Mouse (Mus musculus) MEL (cell line): ENCODE data around the gene Hsf5. TPM values are rescaled to one million over a fixed set of nuclear protein-coding genes. Genes with fewer than 3 reads are reported as not detected.

ENCODE experiments used
- DNase-seq: peaks from one replicate; pipeline ENCODE4 v3.0.0; 2011; ENCODE audit warnings: low read depth, low spot score
- H3K27ac ChIP-seq: 2 replicates; pipeline ENCODE4 v1.5.1; 2012; ENCODE audit warnings: low read depth, mild to moderate bottlenecking, control low read depth, low read length, moderate library complexity; ENCODE audit not compliant: control insufficient read depth
- H3K27me3 ChIP-seq, 2 experiments: fragments of 150-350 bp in 1 of 2; sonication (generic) in 1 of 2; 2 replicates each; pipeline ENCODE4 v1.6.1; 2012; ENCODE audit warnings: low read length in 2 of 2, mild to moderate bottlenecking in 2 of 2, improper control_type of control experiment in 1 of 2, moderate library complexity in 1 of 2; ENCODE audit not compliant: insufficient read depth in 2 of 2, control insufficient read depth in 1 of 2
- H3K36me3 ChIP-seq, 2 experiments: 2 replicates each; pipeline ENCODE4 v1.6.1; 2012 to 2014; ENCODE audit warnings: low read length in 2 of 2, improper control_type of control experiment in 1 of 2, inconsistent platforms in 1 of 2, mild to moderate bottlenecking in 1 of 2; ENCODE audit not compliant: insufficient read depth in 2 of 2, control insufficient read depth in 1 of 2
- H3K4me1 ChIP-seq, 2 experiments: fragments of 150-350 bp in 1 of 2; sonication (generic) in 1 of 2; 2 replicates each; pipeline ENCODE4 v1.6.1; 2012; ENCODE audit warnings: low read length in 2 of 2, improper control_type of control experiment in 1 of 2, mild to moderate bottlenecking in 1 of 2; ENCODE audit not compliant: insufficient read depth in 2 of 2, control insufficient read depth in 1 of 2
- H3K4me3 ChIP-seq, 2 experiments: fragments of 150-350 bp in 1 of 2; sonication (generic) in 1 of 2; 2 replicates each; pipeline ENCODE4 v1.5.1; 2012; ENCODE audit warnings: low read depth in 2 of 2, low read length in 2 of 2, mild to moderate bottlenecking in 2 of 2, moderate library complexity in 2 of 2, control low read depth in 1 of 2, improper control_type of control experiment in 1 of 2; ENCODE audit not compliant: control insufficient read depth in 1 of 2, insufficient read depth in 1 of 2
- H3K79me2 ChIP-seq: 2 replicates; pipeline ENCODE4 v1.6.1; 2012; ENCODE audit warnings: mild to moderate bottlenecking, low read length, moderate library complexity; ENCODE audit not compliant: control insufficient read depth, poor library complexity, insufficient read depth
- H3K9ac ChIP-seq: 2 replicates; pipeline ENCODE4 v1.6.1; 2012; ENCODE audit warnings: low read depth, mild to moderate bottlenecking, control low read depth, low read length, moderate library complexity; ENCODE audit not compliant: control insufficient read depth, poor library complexity, severe bottlenecking
- H3K9me3 ChIP-seq: fragments of 150-350 bp; sonication (generic); replicated peaks from 2 replicates; pipeline ENCODE4 v1.6.1; 2012; ENCODE audit warnings: mild to moderate bottlenecking, low read length, improper control_type of control experiment, moderate library complexity; ENCODE audit not compliant: insufficient read depth
- BHLHE40 ChIP-seq: IDR thresholded peaks from 2 replicates; pipeline ENCODE4 v1.6.1; 2012; ENCODE audit warnings: low read depth, mild to moderate bottlenecking, inconsistent platforms, low read length, improper control_type of control experiment, borderline replicate concordance
- CHD1 ChIP-seq: IDR thresholded peaks from 2 replicates; pipeline ENCODE4 v1.6.1; 2012; ENCODE audit warnings: low read depth, mild to moderate bottlenecking, inconsistent platforms, low read length, improper control_type of control experiment
- CHD2 ChIP-seq: IDR thresholded peaks from 2 replicates; pipeline ENCODE4 v1.6.1; 2011; ENCODE audit warnings: low read length, improper control_type of control experiment
- EP300 ChIP-seq, 2 experiments: IDR thresholded peaks; 2 replicates each; pipeline ENCODE4 v1.6.1; 2011; ENCODE audit warnings: improper control_type of control experiment in 2 of 2, low read length in 2 of 2, low read depth in 1 of 2, mild to moderate bottlenecking in 1 of 2
- ETS1 ChIP-seq: IDR thresholded peaks from 2 replicates; pipeline ENCODE4 v1.6.1; 2012; ENCODE audit warnings: low read depth, mild to moderate bottlenecking, inconsistent platforms, low read length, improper control_type of control experiment, moderate library complexity
- GABPA ChIP-seq: IDR thresholded peaks from 2 replicates; pipeline ENCODE4 v1.6.1; 2012; ENCODE audit warnings: low read depth, mild to moderate bottlenecking, inconsistent platforms, low read length, improper control_type of control experiment, moderate library complexity
- HCFC1 ChIP-seq: IDR thresholded peaks from 2 replicates; pipeline ENCODE4 v1.6.1; 2012; ENCODE audit warnings: low read depth, mild to moderate bottlenecking, inconsistent platforms, low read length, improper control_type of control experiment, moderate library complexity
- JUND ChIP-seq: IDR thresholded peaks from 2 replicates; pipeline ENCODE4 v1.6.1; 2011; ENCODE audit warnings: low read depth, mild to moderate bottlenecking, improper control_type of control experiment, low read length
- MAZ ChIP-seq: IDR thresholded peaks from 2 replicates; pipeline ENCODE4 v1.6.1; 2012; ENCODE audit warnings: low read depth, mild to moderate bottlenecking, inconsistent platforms, low read length, improper control_type of control experiment
- MXI1 ChIP-seq: IDR thresholded peaks from 2 replicates; pipeline ENCODE4 v1.6.1; 2011; ENCODE audit warnings: mild to moderate bottlenecking, low read depth, low read length, improper control_type of control experiment
- MYB ChIP-seq: IDR thresholded peaks from 2 replicates; pipeline ENCODE4 v1.6.1; 2011; ENCODE audit warnings: mild to moderate bottlenecking, low read depth, low read length, improper control_type of control experiment
- POLR2A ChIP-seq, 2 experiments: IDR thresholded peaks; 2 replicates each; pipeline ENCODE4 v1.6.1; 2011 to 2012; ENCODE audit warnings: low read length in 2 of 2, mild to moderate bottlenecking in 2 of 2, control low read depth in 1 of 2, improper control_type of control experiment in 1 of 2, low read depth in 1 of 2, moderate library complexity in 1 of 2; ENCODE audit not compliant: control insufficient read depth in 1 of 2, insufficient read depth in 1 of 2, poor library complexity in 1 of 2
- POLR2AphosphoS5 ChIP-seq: IDR thresholded peaks from 2 replicates; pipeline ENCODE4 v1.6.1; 2012; ENCODE audit warnings: low read depth, borderline replicate concordance, mild to moderate bottlenecking, inconsistent platforms, low read length, moderate library complexity, mixed read lengths
- RAD21 ChIP-seq: IDR thresholded peaks from 2 replicates; pipeline ENCODE4 v1.6.1; 2011; ENCODE audit warnings: mild to moderate bottlenecking, low read depth, low read length, improper control_type of control experiment
- SIN3A ChIP-seq: IDR thresholded peaks from 2 replicates; pipeline ENCODE4 v1.6.1; 2012; ENCODE audit warnings: low read length, improper control_type of control experiment, inconsistent platforms
- TAL1 ChIP-seq: IDR thresholded peaks from 2 replicates; pipeline ENCODE4 v1.6.1; 2012; ENCODE audit warnings: mild to moderate bottlenecking, inconsistent platforms, low read length, moderate library complexity, mixed read lengths
- TCF12 ChIP-seq: IDR thresholded peaks from 2 replicates; pipeline ENCODE4 v1.6.1; 2014; ENCODE audit warnings: low read depth, mild to moderate bottlenecking, inconsistent platforms, low read length, improper control_type of control experiment, moderate library complexity
- ZKSCAN1 ChIP-seq: IDR thresholded peaks from 2 replicates; pipeline ENCODE4 v1.6.1; 2012; ENCODE audit warnings: low read depth, mild to moderate bottlenecking, inconsistent platforms, low read length, improper control_type of control experiment, moderate library complexity
- polyA plus RNA-seq, 2 experiments: library from polyadenylated mRNA; stranded (reverse) in 1 of 2; unstranded in 1 of 2; fragments of >175 nt in 1 of 2; fragments of >200 nt in 1 of 2; gene quantifications; 2 replicates each; pipeline versions ENCODE4 v1.2.1 to v1.2.4; 2012; ENCODE audit warnings: low replicate concordance in 2 of 2, low read depth in 1 of 2; ENCODE audit not compliant: insufficient read length in 2 of 2, insufficient read depth in 1 of 2, missing spikeins in 1 of 2
- total RNA-seq: library from RNA; depleted of rRNA; stranded (reverse); fragments of 300-350 nt; gene quantifications from 2 replicates; pipeline ENCODE4 v1.2.3, GENCODE M21; 2012

Hsf5 gene
- total and polyA plus RNA-seq, 3 experiments: 0.03 TPM; not detected in 2

DNA sequence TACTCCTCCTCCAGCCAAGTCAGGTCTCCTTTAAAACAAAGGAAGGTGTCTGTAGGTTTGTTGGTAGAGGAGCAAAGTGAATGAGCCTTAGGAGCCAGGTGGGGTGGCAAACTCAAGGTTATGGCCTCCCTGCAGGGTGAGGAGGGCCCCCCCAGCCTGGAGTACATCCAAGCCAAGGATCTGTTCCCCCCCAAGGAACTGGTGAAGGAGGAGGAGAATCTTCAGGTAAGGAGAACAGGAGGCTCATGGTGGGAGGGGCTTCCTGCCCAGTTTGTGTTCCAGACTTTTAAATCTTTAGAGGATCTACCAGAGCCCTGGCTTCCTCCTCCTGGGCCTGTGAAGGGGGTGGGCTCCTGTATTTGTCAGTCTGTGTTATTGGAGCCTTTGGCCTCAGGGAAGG lies 19.9 kb upstream of the Hsf5 start:
- Histone ChIP-seq H3K9ac (no peak overlapping the region), H3K36me3 (peaks cover 4 to 7% of the 10 kb centered on the region in 2 experiments), H3K27me3 (no peaks in the 10 kb centered on the region)
- TF ChIP-seq MYB (no peak), EP300 (IDR thresholded peaks at IDR 0.05; ENCODE audit: low read depth in 1 of 2, low read length in 2 of 2) (no peak), RAD21 (no peak), POLR2AphosphoS5 (no peak), TCF12 (no peak), TAL1 (no peak), ZKSCAN1 (no peak), SIN3A (no peak)
- TF ChIP-seq, all 39 proteins: peak for 0
- H3K79me2 ChIP-seq: peaks cover 15% of the 10 kb centered on the region
- no peak overlapping the region for H3K4me3 ChIP-seq
- no peaks in the 10 kb centered on the region for H3K9me3 ChIP-seq
- DNase-seq: no peak
- H3K27ac ChIP-seq: no peak overlapping the region
- H3K4me1 ChIP-seq: peaks cover 0 to 11% of the 10 kb centered on the region in 2 experiments; a peak in 3 of 4 replicates

DNA sequence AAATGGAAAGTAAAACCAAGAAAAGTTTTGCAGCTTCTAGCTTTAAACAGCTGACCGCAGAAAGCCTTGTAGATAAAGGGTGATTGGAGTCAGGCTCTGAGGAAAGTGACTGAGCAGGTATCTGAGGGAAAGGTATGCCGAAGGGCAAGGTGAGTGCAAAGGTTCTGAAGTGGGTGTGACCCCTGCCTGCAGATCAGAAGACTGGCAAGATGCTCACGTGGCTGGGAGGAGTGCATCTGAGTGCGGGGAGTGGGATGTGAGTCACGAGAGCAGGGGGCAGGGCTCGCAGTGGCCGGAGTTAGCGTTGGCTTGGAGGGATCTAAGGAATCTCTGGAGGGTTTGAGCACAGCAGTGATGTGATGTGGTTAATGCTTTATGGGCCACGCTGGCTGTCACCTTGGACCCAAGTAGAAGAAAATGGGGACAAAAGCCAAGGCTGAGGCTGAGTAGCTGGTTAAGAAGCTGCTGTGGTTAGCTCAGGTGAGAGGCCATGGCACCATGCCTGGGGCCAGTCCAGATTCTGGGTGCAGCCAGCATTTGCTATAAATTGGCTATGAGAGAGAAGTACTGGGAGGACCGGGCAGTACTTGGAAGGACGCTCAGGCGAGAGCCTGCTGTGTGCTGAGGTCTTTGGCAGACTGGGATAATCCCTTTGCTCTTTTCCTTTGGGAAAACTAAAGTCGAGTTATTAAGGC lies 17.4 kb upstream of the Hsf5 start:
- Histone ChIP-seq H3K9me3 (no peaks in the 10 kb centered on the region), H3K4me3 (no peak overlapping the region), H3K27ac (no peak overlapping the region), H3K79me2 (no peaks in the 10 kb centered on the region), H3K4me1 (no peaks in the 10 kb centered on the region), H3K27me3 (no peaks in the 10 kb centered on the region), H3K9ac (no peak overlapping the region), H3K36me3 (peaks cover 0 to 7% of the 10 kb centered on the region in 2 experiments; a peak in 2 of 4 replicates)
- no peak for DNase-seq
- no peak for TF ChIP-seq HCFC1
- TF ChIP-seq JUND: no peak
- TF ChIP-seq MAZ: no peak
- no peak for TF ChIP-seq POLR2A (IDR thresholded peaks at IDR 0.05; ENCODE audit: control insufficient read depth in 1 of 2, insufficient read depth in 1 of 2, low read depth in 1 of 2, low read length in 2 of 2, poor library complexity in 1 of 2)
- no peak for TF ChIP-seq BHLHE40
- TF ChIP-seq CHD2: no peak
- TF ChIP-seq MXI1: no peak
- TF ChIP-seq TCF12: no peak
- no peak for TF ChIP-seq GABPA
- no peak for TF ChIP-seq CHD1
- no peak for TF ChIP-seq ETS1
